8 mouse cellular contexts compared by ENCODE assay signal in genomic region chr11:87448081-87448475, GRCm38 (mm10). TPM values are rescaled to one million over a fixed set of nuclear protein-coding genes. Genes with fewer than 3 reads are reported as not detected.
DNase-seq lines count a peak whose midpoint lies in the region; ATAC-seq and TF ChIP-seq lines count a peak whose summit lies in the region.
"Not testable (repeated sequence)": the region's sequence is repeated elsewhere in the genome, so short reads cannot be mapped to it uniquely, and the experiment has no call there.

No protein-coding gene starts in this region.

- not testable (repeated sequence) for TF ChIP-seq EP300 in CH12.LX (IDR thresholded peaks at IDR 0.05; ENCODE audit: low read length); heart, postnatal 0 days (IDR thresholded peaks at IDR 0.05; ENCODE audit: low read depth); liver, embryonic 14.5 days (IDR thresholded peaks at IDR 0.05; ENCODE audit: low read depth)

- H3K27me3 ChIP-seq in CH12.LX (replicated peaks); forebrain, embryonic 13.5 days; heart, postnatal 0 days (ENCODE audit: control insufficient read depth, insufficient read depth, low read length); liver, embryonic 14.5 days (ENCODE audit: control insufficient read depth, insufficient read depth, low read length); stomach, embryonic 15.5 days (replicated peaks): not testable (repeated sequence)

- H3K9ac ChIP-seq in CH12.LX (ENCODE audit: insufficient read depth, low read depth): peak overlapping the region; percentile 79
- peak overlapping the region; percentile 50 for H3K9ac ChIP-seq in forebrain, embryonic 13.5 days
- H3K9ac ChIP-seq in heart, postnatal 0 days (replicated peaks; ENCODE audit: low read depth, low read length): peak overlapping the region; percentile 50; the same call in 1 of the 2 replicates
- H3K9ac ChIP-seq in liver, embryonic 14.5 days (replicated peaks): peak overlapping the region; percentile 71
- H3K9ac ChIP-seq in stomach, embryonic 15.5 days: not testable (repeated sequence)

- not testable (repeated sequence) for TF ChIP-seq CTCF in CH12.LX (conservative IDR thresholded peaks at IDR 0.05 in 1 of 2, IDR thresholded peaks at IDR 0.05 in 1 of 2; ENCODE audit: low read depth in 2 of 2, low read length in 2 of 2); heart, postnatal 0 days (IDR thresholded peaks at IDR 0.05; ENCODE audit: low read depth); liver, embryonic 14.5 days (IDR thresholded peaks at IDR 0.05; ENCODE audit: low read depth)

- peak overlapping the region in 2 of 3 experiments; percentile 26 to 39 for H3K4me3 ChIP-seq in CH12.LX (replicated peaks in 1 of 3; ENCODE audit: low read depth in 2 of 3, low read length in 2 of 3, poor library complexity in 1 of 3)
- H3K4me3 ChIP-seq in forebrain, embryonic 13.5 days: peak overlapping the region; percentile 38
- peak overlapping the region; percentile 38 for H3K4me3 ChIP-seq in heart, postnatal 0 days (ENCODE audit: low read depth, low read length)
- peak overlapping the region; percentile 37 to 41; a peak in 3 of 4 replicates for H3K4me3 ChIP-seq in liver, embryonic 14.5 days (ENCODE audit: insufficient read depth in 1 of 2, low read depth in 2 of 2, low read length in 2 of 2)
- peak overlapping the region; percentile 41 for H3K4me3 ChIP-seq in stomach, embryonic 15.5 days (replicated peaks)

- H3K9me3 ChIP-seq in CH12.LX (replicated peaks; ENCODE audit: low read length); forebrain, embryonic 13.5 days (replicated peaks); heart, postnatal 0 days (replicated peaks; ENCODE audit: control insufficient read depth, low read length); liver, embryonic 14.5 days (ENCODE audit: control insufficient read depth, low read length); stomach, embryonic 15.5 days: not testable (repeated sequence)

- dilution Hi-C loops in CH12.LX (cut with MboI; ENCODE audit: extremely low pct_ligation_motif_present, extremely low pct_unique_long_range_greater_than_20kb, low sequenced_read_pairs): not testable (repeated sequence)

- H3K4me2 ChIP-seq in CH12.LX (ENCODE audit: insufficient read depth, low read depth, poor library complexity, severe bottlenecking): peak overlapping the region; percentile 54
- peak overlapping the region; percentile 63 for H3K4me2 ChIP-seq in forebrain, embryonic 13.5 days
- peak overlapping the region; percentile 63 for H3K4me2 ChIP-seq in heart, postnatal 0 days (ENCODE audit: low read depth, low read length)
- peak overlapping the region; percentile 78 for H3K4me2 ChIP-seq in liver, embryonic 14.5 days (ENCODE audit: low read depth)
- H3K4me2 ChIP-seq in stomach, embryonic 15.5 days: peak overlapping the region; percentile 72

- H3K36me3 ChIP-seq in CH12.LX (replicated peaks in 1 of 2; ENCODE audit: control insufficient read depth in 1 of 2, insufficient read depth in 1 of 2, low read length in 1 of 2); forebrain, embryonic 13.5 days (ENCODE audit: poor library complexity, severe bottlenecking); heart, postnatal 0 days (replicated peaks; ENCODE audit: control insufficient read depth, insufficient read depth, low read length); liver, embryonic 14.5 days (replicated peaks; ENCODE audit: control insufficient read depth, insufficient read depth, low read depth); stomach, embryonic 15.5 days: not testable (repeated sequence)

- in situ Hi-C loops in CH12.LX (cut with MboI; ENCODE audit: low pct_ligation_motif_present, low pct_unique_long_range_greater_than_20kb, low sequenced_read_pairs): not testable (repeated sequence)

- TF ChIP-seq POLR2A in CH12.LX (IDR thresholded peaks at IDR 0.05; ENCODE audit: low read depth, low read length): peak; percentile 70

- ATAC-seq in cerebellum, adult (ENCODE audit: insufficient number of reproducible peaks, low FRiP score, low TSS enrichment): peak; percentile 99
- peak; percentile 93 for ATAC-seq in forebrain, embryonic 13.5 days
- ATAC-seq in heart, postnatal 0 days (ENCODE audit: insufficient read depth, low read depth): peak; percentile 98
- peak; percentile 84 for ATAC-seq in liver, embryonic 14.5 days (ENCODE audit: insufficient read depth)
- peak; percentile 94 for ATAC-seq in stomach, embryonic 15.5 days (ENCODE audit: insufficient read depth, low FRiP score, low read depth)

- H3K79me2 ChIP-seq in CH12.LX (replicated peaks; ENCODE audit: control insufficient read depth, extremely low read depth, insufficient read depth, poor library complexity, severe bottlenecking): not testable (repeated sequence)

- WGBS in forebrain, embryonic 13.5 days: under 1% methylated on average over 31 of the region's 34 CpGs
- WGBS in heart, postnatal 0 days: under 1% methylated on average over 29 of the region's 34 CpGs
- under 1% methylated on average over 30 of the region's 34 CpGs for whole genome bisulfite sequencing in liver, embryonic 14.5 days (ENCODE audit: insufficient replicate concordance)
- under 1% methylated on average over 31 of the region's 34 CpGs for WGBS in stomach, embryonic 15.5 days

- TF ChIP-seq RAD21 in CH12.LX (IDR thresholded peaks at IDR 0.05; ENCODE audit: low read depth, low read length): not testable (repeated sequence)

- H3K4me1 ChIP-seq in CH12.LX (ENCODE audit: control insufficient read depth in 1 of 2, insufficient read depth in 2 of 2): peaks cover under 1 to 18% of the 10 kb centered on the region in 2 experiments; a peak in 3 of 4 replicates
- not testable (repeated sequence) for H3K4me1 ChIP-seq in forebrain, embryonic 13.5 days; heart, postnatal 0 days (ENCODE audit: control insufficient read depth, insufficient read depth); liver, embryonic 14.5 days (replicated peaks; ENCODE audit: control insufficient read depth in 2 of 2, insufficient read depth in 2 of 2, low read length in 1 of 2); stomach, embryonic 15.5 days

- DNase-seq in CH12.LX (ENCODE audit: extremely low read depth): peak; percentile 72
- peak; percentile 60 for DNase-seq in heart, postnatal 0 days (ENCODE audit: low spot score)
- peak; percentile 94 to 97 for DNase-seq in kidney, postnatal 36 days
- peak; percentile 72 to 75 (median 73) for DNase-seq in liver, embryonic 14.5 days (ENCODE audit: low read depth in 3 of 3, low spot score in 3 of 3)
- peak; percentile 78 for DNase-seq in neural tube, embryonic 10.5 days (ENCODE audit: extremely low spot score, low spot score)

- not testable (repeated sequence) for H3K27ac ChIP-seq in CH12.LX (ENCODE audit: insufficient read depth, low read depth)
- peak overlapping the region; percentile 59; the same call in 1 of the 2 replicates for H3K27ac ChIP-seq in forebrain, embryonic 13.5 days
- H3K27ac ChIP-seq in heart, postnatal 0 days (ENCODE audit: low read depth): peak overlapping the region; percentile 43; the same call in 1 of the 2 replicates
- H3K27ac ChIP-seq in liver, embryonic 14.5 days: peak overlapping the region; percentile 54
- peak overlapping the region; percentile 57; the same call in 1 of the 2 replicates for H3K27ac ChIP-seq in stomach, embryonic 15.5 days

TF ChIP-seq in CH12.LX, 34 proteins besides CTCF, POLR2A, EP300 and RAD21 (continues in another document):
- peak; percentile 83 for TF ChIP-seq BHLHE40 (IDR thresholded peaks at IDR 0.05; ENCODE audit: low read depth, low read length)
- peak; percentile 65 for TF ChIP-seq NRF1 (IDR thresholded peaks at IDR 0.05; ENCODE audit: low read depth, low read length)
- TF ChIP-seq USF1 (IDR thresholded peaks at IDR 0.05; ENCODE audit: low read depth, low read length): 0 out of 2 replicates have a peak, but pooled peaks have one; percentile 1
- TF ChIP-seq NELFE (IDR thresholded peaks at IDR 0.05; ENCODE audit: low read depth, low read length): peak; percentile 67; the same call in 1 of the 2 replicates
- TF ChIP-seq MYC (IDR thresholded peaks at IDR 0.05; ENCODE audit: low read depth, low read length): peak; percentile 53; the same call in 1 of the 2 replicates
- TF ChIP-seq MAX (IDR thresholded peaks at IDR 0.05; ENCODE audit: low read length): peak; percentile 78
- peak; percentile 61; the same call in 1 of the 2 replicates for TF ChIP-seq TCF12 (IDR thresholded peaks at IDR 0.05; ENCODE audit: low read depth, low read length)
- 0 out of 2 replicates have a peak, but pooled peaks have one; percentile 17 for TF ChIP-seq ETS1 (conservative IDR thresholded peaks at IDR 0.05; ENCODE audit: low read depth, low read length)

RNA-seq across cellular contexts. Expression of gene Tex14, which starts 43.2 kb away (rescaled TPM):
- 1.4 and 1.5 TPM in 2 replicates for total RNA-seq in CH12.LX (2012; rRNA removed)
- 1.4 and 2.1 TPM in 2 replicates for total RNA-seq in CH12.LX (2014; rRNA removed)
- polyA plus RNA-seq in CH12.LX (2012; ENCODE audit: insufficient read length, low read depth): 1.3 and 1.6 TPM in 2 replicates
- polyA plus RNA-seq in forebrain, embryonic 13.5 days (2015; fragmentation: Nextera tagmentation; extraction: Ambion mirVana): 0.10 and 0.43 TPM in 2 replicates
- total RNA-seq in heart, postnatal 0 days (2014; rRNA removed; ENCODE audit: low replicate concordance): 0.04 and 0.46 TPM in 2 replicates
- 0.22 TPM in 1 of 2 replicates, not detected in the other for polyA plus RNA-seq in heart, postnatal 0 days (2015; fragmentation: Nextera tagmentation; extraction: Ambion mirVana)
- 0.01 and 0.06 TPM in 2 replicates for polyA plus RNA-seq in liver, embryonic 14.5 days (2012; rRNA removed)
- polyA plus RNA-seq in liver, embryonic 14.5 days (2014; fragmentation: Nextera tagmentation; extraction: Ambion mirVana): not detected in 2 replicates
- 0.46 and 0.59 TPM in 2 replicates for polyA plus RNA-seq in stomach, embryonic 15.5 days (2015; fragmentation: Nextera tagmentation; extraction: Ambion mirVana)

RNA-seq across cellular contexts. Expression of gene Rad51c, which starts 43.3 kb away (rescaled TPM):
- 5.3 and 6.8 TPM in 2 replicates for total RNA-seq in CH12.LX (2012; rRNA removed)
- total RNA-seq in CH12.LX (2014; rRNA removed): 5.6 and 6.3 TPM in 2 replicates
- 4.8 and 6.1 TPM in 2 replicates for polyA plus RNA-seq in CH12.LX (2012; ENCODE audit: insufficient read length, low read depth)
- 10.7 and 11.2 TPM in 2 replicates for polyA plus RNA-seq in forebrain, embryonic 13.5 days (2015; fragmentation: Nextera tagmentation; extraction: Ambion mirVana)
- total RNA-seq in heart, postnatal 0 days (2014; rRNA removed; ENCODE audit: low replicate concordance): 3.7 and 6.9 TPM in 2 replicates
- 4.7 and 5.2 TPM in 2 replicates for polyA plus RNA-seq in heart, postnatal 0 days (2015; fragmentation: Nextera tagmentation; extraction: Ambion mirVana)
- polyA plus RNA-seq in liver, embryonic 14.5 days (2012; rRNA removed): 2.0 and 4.0 TPM in 2 replicates
- 4.3 and 4.4 TPM in 2 replicates for polyA plus RNA-seq in liver, embryonic 14.5 days (2014; fragmentation: Nextera tagmentation; extraction: Ambion mirVana)
- polyA plus RNA-seq in stomach, embryonic 15.5 days (2015; fragmentation: Nextera tagmentation; extraction: Ambion mirVana): 6.3 and 6.5 TPM in 2 replicates
